ENCODE assay signal across 8 mouse cellular contexts in the genomic region with DNA sequence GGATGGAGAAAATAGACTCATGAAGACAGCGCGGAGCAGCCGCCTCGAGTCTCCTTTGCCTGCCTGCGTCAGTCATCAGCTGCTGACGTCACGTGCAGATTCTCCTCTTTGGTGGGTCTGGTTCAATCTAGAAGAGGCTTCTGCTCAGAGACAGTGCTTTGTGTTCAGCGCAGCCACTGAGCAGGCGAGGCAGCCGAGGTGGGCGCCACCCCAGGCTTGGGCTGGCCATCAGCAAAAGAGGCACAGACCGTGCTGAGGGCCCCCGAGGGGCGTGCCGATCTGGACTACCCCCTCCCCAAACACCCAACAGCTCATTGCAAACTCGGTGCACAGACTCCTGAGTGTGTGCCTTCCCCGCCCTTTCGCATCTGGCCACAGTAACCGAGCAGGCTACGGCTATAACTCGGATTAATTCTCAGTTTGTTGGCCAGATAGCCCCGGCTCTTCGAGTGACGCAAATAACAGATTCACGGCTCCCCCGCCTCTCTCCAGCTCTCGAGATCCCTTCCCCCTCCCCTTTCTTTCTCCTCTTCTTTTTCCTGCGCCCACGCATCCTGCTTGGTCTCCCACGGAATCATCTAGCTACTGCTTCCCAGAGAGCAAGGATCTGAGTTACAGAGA.
DNase-seq lines count a peak whose midpoint lies in the region; ATAC-seq and TF ChIP-seq lines count a peak whose summit lies in the region.

No protein-coding gene starts in this region.

- H3K36me3 ChIP-seq in heart, postnatal 0 days (replicated peaks; ENCODE audit: control insufficient read depth, insufficient read depth, low read length) = no peaks in the 10 kb centered on the region
- H3K36me3 ChIP-seq in heart, adult 2 months (ENCODE audit: control insufficient read depth, insufficient read depth, low read length) = no peaks in the 10 kb centered on the region
- H3K36me3 ChIP-seq in forebrain, embryonic 16.5 days (ENCODE audit: control insufficient read depth, insufficient read depth) = no peaks in the 10 kb centered on the region

- TF ChIP-seq EP300 in heart, postnatal 0 days (IDR thresholded peaks at IDR 0.05; ENCODE audit: low read depth) = no peak
- TF ChIP-seq EP300 in heart, adult 2 months (IDR thresholded peaks at IDR 0.05; ENCODE audit: insufficient read depth, low read depth, low read length) = no peak

- DNase-seq in heart, postnatal 0 days (ENCODE audit: low spot score) = no peak
- no peak for DNase-seq in heart, adult 2 months
- DNase-seq in left cerebral cortex, postnatal 10 days (ENCODE audit: extremely low spot score in 1 of 2, low spot score in 2 of 2) = peak; percentile 80 to 87
- peak; percentile 92 to 96 for DNase-seq in right cerebral cortex, postnatal 10 days (ENCODE audit: low spot score in 2 of 2)
- no peak for DNase-seq in lung, postnatal 10 days
- DNase-seq in kidney, postnatal 14 days = no peak

- H3K79me2 ChIP-seq in heart, adult 2 months (replicated peaks; ENCODE audit: control insufficient read depth, insufficient read depth, low read length) = no peaks in the 10 kb centered on the region

- peaks cover 59% of the 10 kb centered on the region for H3K27me3 ChIP-seq in heart, postnatal 0 days (ENCODE audit: control insufficient read depth, insufficient read depth, low read length)
- H3K27me3 ChIP-seq in heart, adult 2 months (ENCODE audit: control insufficient read depth, insufficient read depth, low read length) = peaks cover 24% of the 10 kb centered on the region
- H3K27me3 ChIP-seq in forebrain, embryonic 16.5 days (replicated peaks; ENCODE audit: control insufficient read depth, insufficient read depth, low read length) = peaks cover 33% of the 10 kb centered on the region

- H3K27ac ChIP-seq in heart, postnatal 0 days (ENCODE audit: low read depth) = no peak overlapping the region
- H3K27ac ChIP-seq in heart, adult 2 months = no peak overlapping the region
- H3K27ac ChIP-seq in forebrain, embryonic 16.5 days (ENCODE audit: low read length) = peak overlapping the region; percentile 94

- peak overlapping the region; percentile 23 for H3K4me3 ChIP-seq in heart, postnatal 0 days (ENCODE audit: low read depth, low read length)
- H3K4me3 ChIP-seq in heart, adult 2 months = no peak overlapping the region
- H3K4me3 ChIP-seq in forebrain, embryonic 16.5 days (replicated peaks; ENCODE audit: low read length) = peak overlapping the region; percentile 64

- peaks cover 18% of the 10 kb centered on the region; the same call in 1 of the 2 replicates for H3K4me1 ChIP-seq in heart, postnatal 0 days (ENCODE audit: control insufficient read depth, insufficient read depth)
- no peaks in the 10 kb centered on the region for H3K4me1 ChIP-seq in heart, adult 2 months (ENCODE audit: control insufficient read depth, insufficient read depth, low read length)
- H3K4me1 ChIP-seq in forebrain, embryonic 16.5 days (replicated peaks; ENCODE audit: control insufficient read depth, insufficient read depth, low read length) = peaks cover 43% of the 10 kb centered on the region

- WGBS in heart, postnatal 0 days = 2% methylated on average over 30 of the region's 30 CpGs
- 2% methylated on average over 30 of the region's 30 CpGs for WGBS in heart, adult 2 months
- WGBS in forebrain, embryonic 16.5 days = 1% methylated on average over 30 of the region's 30 CpGs

- intact Hi-C loops in heart, adult 2 months (cut with DNase I) = no loop called here
- intact Hi-C loops in left cerebral cortex, postnatal 10 days (cut with DNase I) = loop anchor here (5.0 kb wide), 1 partner anchor 200 kb away; no protein-coding TSS in a partner anchor

- H3K9ac ChIP-seq in heart, postnatal 0 days (replicated peaks; ENCODE audit: low read depth, low read length) = no peak overlapping the region
- no peak overlapping the region for H3K9ac ChIP-seq in heart, adult 2 months (ENCODE audit: low read depth, low read length)
- peak overlapping the region; percentile 76 for H3K9ac ChIP-seq in forebrain, embryonic 16.5 days (replicated peaks; ENCODE audit: low read depth, low read length)

- no peaks in the 10 kb centered on the region for H3K9me3 ChIP-seq in heart, postnatal 0 days (replicated peaks; ENCODE audit: control insufficient read depth, low read length)
- H3K9me3 ChIP-seq in forebrain, embryonic 16.5 days (ENCODE audit: control insufficient read depth, low read length) = no peaks in the 10 kb centered on the region

- H3K4me2 ChIP-seq in heart, postnatal 0 days (ENCODE audit: low read depth, low read length) = peak overlapping the region; percentile 44
- peak overlapping the region; percentile 82 for H3K4me2 ChIP-seq in forebrain, embryonic 16.5 days (ENCODE audit: low read length)

- ATAC-seq in heart, postnatal 0 days (ENCODE audit: insufficient read depth, low read depth) = no peak
- peak; percentile 62 for ATAC-seq in cerebellum, adult (ENCODE audit: insufficient number of reproducible peaks, low FRiP score, low TSS enrichment)
- peak; percentile 88 for ATAC-seq in forebrain, embryonic 16.5 days

- no peak for TF ChIP-seq CTCF in heart, postnatal 0 days (IDR thresholded peaks at IDR 0.05; ENCODE audit: low read depth)
- no peak for TF ChIP-seq CTCF in heart, adult 2 months (IDR thresholded peaks at IDR 0.05)

- no peak for TF ChIP-seq POLR2A in heart, adult 2 months (IDR thresholded peaks at IDR 0.05; ENCODE audit: insufficient read depth, low read depth, low read length)

Comparison
In these comparisons a context has a peak if more than half of its experiments do, and no peak if none do; other contexts are left out.
1. DNase-seq: peak in left cerebral cortex, postnatal 10 days (2 of 2) and right cerebral cortex, postnatal 10 days (2 of 2); none in heart, postnatal 0 days (single experiment), heart, adult 2 months (0 of 2), lung, postnatal 10 days (single experiment) and kidney, postnatal 14 days (single experiment).